In the genomic region with DNA sequence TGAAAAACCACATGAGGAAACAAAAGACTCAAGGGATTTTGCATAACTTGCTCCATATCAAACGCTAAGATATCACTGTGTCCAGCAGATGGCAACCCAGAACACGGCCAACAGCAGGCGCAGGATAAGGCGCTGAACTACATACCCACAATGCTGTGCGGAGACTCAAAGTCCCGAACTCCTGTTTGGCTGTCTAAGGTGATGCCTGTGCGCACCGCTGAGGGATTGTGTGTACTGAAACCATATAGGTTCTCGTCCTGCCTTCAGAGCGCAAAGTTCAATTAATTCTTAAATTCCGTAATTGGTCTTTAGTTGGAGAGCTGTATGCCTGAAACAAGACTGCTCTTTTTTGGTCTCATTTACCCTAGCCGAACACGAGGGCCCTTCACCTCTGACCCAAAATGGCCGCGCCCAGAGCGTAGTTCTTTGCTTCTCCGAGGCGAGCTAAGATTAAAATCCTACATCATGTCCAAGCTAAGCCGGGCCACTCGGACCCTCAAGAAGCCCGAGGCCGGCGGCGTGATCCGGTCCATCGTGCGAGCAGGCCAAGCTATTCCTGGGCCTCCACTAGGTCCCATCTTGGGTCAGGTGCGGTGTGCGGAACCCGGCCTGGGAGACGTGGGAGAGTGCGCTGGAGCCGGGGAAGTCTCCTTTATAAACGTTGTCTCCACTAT, we compare ENCODE assay signal across 8 mouse cellular contexts. TPM values are rescaled to one million over a fixed set of nuclear protein-coding genes. Genes with fewer than 3 reads are reported as not detected.
DNase-seq lines count a peak whose midpoint lies in the region; ATAC-seq and TF ChIP-seq lines count a peak whose summit lies in the region.

A gene (plus strand): TSS at position 220 of the 674 bp plus-strand sequence.

- intact Hi-C loops in heart, postnatal 36 days (cut with DNase I): loop anchor here (1.0 to 5.0 kb wide), 3 partner anchors 35 to 207 kb away; a partner anchor contains a TSS

- H3K27me3 ChIP-seq in G1E (ENCODE audit: insufficient read depth, low read length): no peaks in the 10 kb centered on the region
- H3K27me3 ChIP-seq in forebrain, embryonic 16.5 days (replicated peaks; ENCODE audit: control insufficient read depth, insufficient read depth, low read length): no peaks in the 10 kb centered on the region
- no peaks in the 10 kb centered on the region for H3K27me3 ChIP-seq in lung, embryonic 14.5 days (ENCODE audit: insufficient read depth, low read length)
- H3K27me3 ChIP-seq in thymus, adult 2 months (ENCODE audit: control insufficient read depth, insufficient read depth, low read length): no peaks in the 10 kb centered on the region

- no peak for TF ChIP-seq POLR2A in olfactory bulb, adult 2 months (IDR thresholded peaks at IDR 0.05; ENCODE audit: insufficient read depth, low read depth, low read length)
- peak; percentile 24; the same call in 1 of the 2 replicates for TF ChIP-seq POLR2A in thymus, adult 2 months (IDR thresholded peaks at IDR 0.05; ENCODE audit: control insufficient read depth, extremely low read depth, insufficient read depth, low read length, poor library complexity)

- TF ChIP-seq CTCF in G1E (IDR thresholded peaks at IDR 0.05; ENCODE audit: low read depth, low read length): 0 out of 2 replicates have a peak, but pooled peaks have one; percentile 33
- peak; percentile 88 for TF ChIP-seq CTCF in layer of hippocampus, adult 2 months (conservative IDR thresholded peaks at IDR 0.05)
- peak; percentile 91 for TF ChIP-seq CTCF in lung, embryonic 14.5 days (IDR thresholded peaks at IDR 0.05; ENCODE audit: low read depth)
- no peak for TF ChIP-seq CTCF in olfactory bulb, adult 2 months (IDR thresholded peaks at IDR 0.05; ENCODE audit: insufficient read depth, low read depth, low read length)
- TF ChIP-seq CTCF in thymus, adult 2 months (IDR thresholded peaks at IDR 0.05; ENCODE audit: borderline replicate concordance, control insufficient read depth, extremely low read depth, insufficient read depth, low read length, poor library complexity): peak; percentile 38; the same call in 1 of the 2 replicates

- peaks cover 24% of the 10 kb centered on the region for H3K4me1 ChIP-seq in G1E (ENCODE audit: insufficient read depth, low read depth, low read length)
- H3K4me1 ChIP-seq in forebrain, embryonic 16.5 days (replicated peaks; ENCODE audit: control insufficient read depth, insufficient read depth, low read length): peaks cover 11% of the 10 kb centered on the region
- H3K4me1 ChIP-seq in lung, embryonic 14.5 days (ENCODE audit: insufficient read depth): no peaks in the 10 kb centered on the region
- no peaks in the 10 kb centered on the region for H3K4me1 ChIP-seq in olfactory bulb, adult 2 months (ENCODE audit: control insufficient read depth, insufficient read depth, low read length)
- H3K4me1 ChIP-seq in thymus, adult 2 months (replicated peaks; ENCODE audit: control insufficient read depth, insufficient read depth, low read length): 0 out of 2 replicates have a peak, but pooled peaks cover 3% of the 10 kb centered on the region

- peak; percentile 79 for DNase-seq in G1E (ENCODE audit: low spot score)
- DNase-seq in cerebellum, adult 18-20 months: peak; percentile 92 to 94
- peak; percentile 87 to 90 for DNase-seq in heart, postnatal 36 days
- DNase-seq in layer of hippocampus, adult 2 months (ENCODE audit: low spot score in 2 of 2): peak; percentile 87 to 92
- peak; percentile 98 for DNase-seq in lung, embryonic 14.5 days
- peak; percentile 89 for DNase-seq in thymus, adult 2 months

- 0% methylated on average over 34 of the region's 34 CpGs for WGBS in forebrain, embryonic 16.5 days
- WGBS in lung, embryonic 14.5 days: under 1% methylated on average over 34 of the region's 34 CpGs
- WGBS in olfactory bulb, adult 2 months: under 1% methylated on average over 34 of the region's 34 CpGs
- WGBS in thymus, adult 2 months: under 1% methylated on average over 34 of the region's 34 CpGs

- H3K36me3 ChIP-seq in G1E (replicated peaks): peaks cover 36% of the 10 kb centered on the region
- H3K36me3 ChIP-seq in forebrain, embryonic 16.5 days (ENCODE audit: control insufficient read depth, insufficient read depth): peaks cover 13% of the 10 kb centered on the region
- H3K36me3 ChIP-seq in lung, embryonic 14.5 days (ENCODE audit: insufficient read depth): peaks cover 22% of the 10 kb centered on the region
- H3K36me3 ChIP-seq in thymus, adult 2 months (ENCODE audit: control insufficient read depth, insufficient read depth, low read length): no peaks in the 10 kb centered on the region

- ATAC-seq in G1E (ENCODE audit: extremely low read depth, insufficient number of reproducible peaks, low FRiP score, poor library complexity, severe bottlenecking): peak; percentile 83
- ATAC-seq in forebrain, embryonic 16.5 days: peak; percentile 99
- ATAC-seq in lung, embryonic 14.5 days (ENCODE audit: insufficient read depth): peak; percentile 98

- H3K4me2 ChIP-seq in forebrain, embryonic 16.5 days (ENCODE audit: low read length): peak within 1 kb of the TSS; percentile 67
- peak within 1 kb of the TSS; percentile 61 for H3K4me2 ChIP-seq in lung, embryonic 14.5 days

- H3K9ac ChIP-seq in forebrain, embryonic 16.5 days (replicated peaks; ENCODE audit: low read depth, low read length): peak within 1 kb of the TSS; percentile 89
- peak within 1 kb of the TSS; percentile 89 for H3K9ac ChIP-seq in lung, embryonic 14.5 days

- peak within 1 kb of the TSS; percentile 79 for H3K27ac ChIP-seq in forebrain, embryonic 16.5 days (ENCODE audit: low read length)
- peak within 1 kb of the TSS; percentile 95 for H3K27ac ChIP-seq in layer of hippocampus, adult 2 months
- H3K27ac ChIP-seq in lung, embryonic 14.5 days (ENCODE audit: low read depth): peak within 1 kb of the TSS; percentile 76
- H3K27ac ChIP-seq in olfactory bulb, adult 2 months (ENCODE audit: insufficient read depth, low read depth, low read length): peak within 1 kb of the TSS; percentile 71
- no peak within 1 kb of the TSS for H3K27ac ChIP-seq in thymus, adult 2 months (ENCODE audit: control insufficient read depth, insufficient read depth, low read length)

- peak within 1 kb of the TSS; percentile 82 for H3K4me3 ChIP-seq in G1E (ENCODE audit: low read depth, low read length)
- H3K4me3 ChIP-seq in forebrain, embryonic 16.5 days (replicated peaks; ENCODE audit: low read length): peak within 1 kb of the TSS; percentile 83
- peak within 1 kb of the TSS; percentile 72 for H3K4me3 ChIP-seq in layer of hippocampus, adult 2 months
- H3K4me3 ChIP-seq in lung, embryonic 14.5 days (ENCODE audit: low read depth, low read length): peak within 1 kb of the TSS; percentile 76
- peak within 1 kb of the TSS; percentile 90 for H3K4me3 ChIP-seq in olfactory bulb, adult 2 months (ENCODE audit: insufficient read depth, low read depth, low read length)
- peak within 1 kb of the TSS; percentile 69 for H3K4me3 ChIP-seq in thymus, adult 2 months (ENCODE audit: control insufficient read depth, insufficient read depth, low read length)

- no peaks in the 10 kb centered on the region for H3K9me3 ChIP-seq in G1E (replicated peaks)
- H3K9me3 ChIP-seq in forebrain, embryonic 16.5 days (ENCODE audit: control insufficient read depth, low read length): no peaks in the 10 kb centered on the region
- H3K9me3 ChIP-seq in lung, embryonic 14.5 days (ENCODE audit: low read depth, low read length): no peaks in the 10 kb centered on the region

RNA-seq across cellular contexts. Expression of the gene that starts here (rescaled TPM):
- total RNA-seq in G1E (2014; fragmentation: Nextera tagmentation) (15.4 and 16.2 TPM in 2 replicates), G1E (2017) (87.0 and 91.6 TPM in 2 replicates)
- 66.8 and 72.2 TPM in 2 replicates for polyA plus RNA-seq in G1E (2012)
- polyA plus RNA-seq in forebrain, embryonic 16.5 days (2015; fragmentation: Nextera tagmentation; extraction: Ambion mirVana): 106 and 116 TPM in 2 replicates
- 10 to 100 TPM; 69.1 to 69.9 TPM for total RNA-seq in heart, postnatal 36 days (2021)
- total RNA-seq in layer of hippocampus, adult 2 months (2021): 10 to 100 TPM; 58.8 to 62.8 TPM
- 120 TPM in 2 replicates for polyA plus RNA-seq in lung, embryonic 14.5 days (2014; fragmentation: Nextera tagmentation; extraction: Ambion mirVana)
- not detected in 2 replicates for polyA plus RNA-seq in olfactory bulb, adult 2 months (2012; ENCODE audit: insufficient read depth, insufficient read length, low replicate concordance, missing spikeins)
- polyA plus RNA-seq in thymus, adult 2 months (2012; rRNA removed): 25.8 and 27.3 TPM in 2 replicates
